Mouse (Mus musculus): ENCODE data around the gene March11.

DNA sequence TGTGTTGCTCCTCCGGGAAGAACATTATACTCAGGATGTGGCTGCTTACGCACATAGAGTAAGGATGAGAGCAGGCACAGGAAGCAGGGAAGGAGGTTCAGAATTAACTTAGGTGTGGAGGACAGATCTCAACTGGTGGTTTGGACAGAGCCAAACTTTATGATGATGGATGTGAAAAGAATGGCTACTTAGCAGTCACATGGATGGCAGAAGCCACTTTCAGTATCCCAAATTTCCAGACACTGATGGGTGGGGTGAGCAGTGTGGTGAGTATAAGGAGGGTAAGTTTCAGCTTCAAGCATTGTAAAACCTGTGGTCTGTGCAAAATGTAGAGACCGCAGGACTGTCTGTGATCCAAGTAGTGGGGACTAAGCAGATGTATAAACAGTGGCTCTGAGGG is 71.0 kb downstream of the March11 start:
- TF ChIP-seq CTCF (IDR thresholded peaks at IDR 0.05; ENCODE audit: low read depth) (no peak), EP300 (optimal IDR thresholded peaks at IDR 0.05) (no peak)

Data from stomach, postnatal 0 days (tissue).